Mouse (Mus musculus) olfactory bulb, adult 2 months (tissue): Measurements from ENCODE around the gene Ulk4. TPM values are rescaled to one million over a fixed set of nuclear protein-coding genes. Genes with fewer than 3 reads are reported as not detected.

Source experiments
- H3K27ac ChIP-seq: fragments of 200-500 bp; 2 replicates; pipeline ENCODE4 v1.5.1; 2012; ENCODE audit warnings: low read depth, low read length; ENCODE audit not compliant: insufficient read depth
- H3K4me1 ChIP-seq: fragments of 200-500 bp; 2 replicates; pipeline ENCODE4 v1.6.1; 2012; ENCODE audit warnings: low read length; ENCODE audit not compliant: control insufficient read depth, insufficient read depth
- H3K4me3 ChIP-seq: fragments of 200-500 bp; 2 replicates; pipeline ENCODE4 v1.5.1; 2012; ENCODE audit warnings: mild to moderate bottlenecking, low read depth, low read length, moderate library complexity; ENCODE audit not compliant: insufficient read depth
- CTCF ChIP-seq: fragments of 200-500 bp; IDR thresholded peaks from 2 replicates; pipeline ENCODE4 v1.5.1; 2012; ENCODE audit warnings: low read depth, mild to moderate bottlenecking, low read length, moderate library complexity; ENCODE audit not compliant: insufficient read depth
- POLR2A ChIP-seq: fragments of 200-500 bp; IDR thresholded peaks from 2 replicates; pipeline ENCODE4 v1.6.1; 2012; ENCODE audit warnings: mild to moderate bottlenecking, low read depth, low read length, moderate library complexity; ENCODE audit not compliant: insufficient read depth
- WGBS: fragments of 180-500 bp; shearing (Covaris S2); methylation state at CpG from one replicate; pipeline ENCODE4 v1.1.7; 2018; 5-methylcytosine and 5-hydroxymethylcytosine counted together
- polyA plus RNA-seq: library from polyadenylated mRNA; stranded (reverse); fragments of >200 nt; gene quantifications from 2 replicates; pipeline ENCODE4 v1.2.4, GENCODE M21; 2012; ENCODE audit warnings: low replicate concordance; ENCODE audit not compliant: missing spikeins, insufficient read depth, insufficient read length

Ulk4 gene
- polyA plus RNA-seq, 1 experiment = not detected

- no peak overlapping the region for H3K4me3 ChIP-seq
- WGBS = 80% methylated on average over 22 of the region's 22 CpGs
- no peak overlapping the region for H3K27ac ChIP-seq
- TF ChIP-seq CTCF (no peak), POLR2A (no peak)
- H3K4me1 ChIP-seq = peaks cover 43% of the 10 kb centered on the region
Observed at GRCm38 (mm10) chr9:121301041-121301920, 24.3 kb upstream of the Ulk4 start.

GRCm38 (mm10) chr9:121299976-121300570 lies 23.1 kb upstream of the Ulk4 start:
- TF ChIP-seq POLR2A = no peak
- no peak for TF ChIP-seq CTCF
- Histone ChIP-seq H3K4me3 (peak overlapping the region; percentile 6; the same call in 1 of the 2 replicates), H3K27ac (no peak overlapping the region), H3K4me1 (peaks cover 43% of the 10 kb centered on the region)
- 48% methylated on average over 19 of the region's 19 CpGs for WGBS

GRCm38 (mm10) chr9:121299223-121299755 lies 22.3 kb upstream of the Ulk4 start:
- no peak overlapping the region for H3K27ac ChIP-seq
- H3K4me1 ChIP-seq = peaks cover 43% of the 10 kb centered on the region
- TF ChIP-seq CTCF (no peak), POLR2A (no peak)
- peak overlapping the region; percentile 27; the same call in 1 of the 2 replicates for H3K4me3 ChIP-seq
- WGBS = 44% methylated on average over 9 of the region's 9 CpGs

- peaks cover 39% of the 10 kb centered on the region for H3K4me1 ChIP-seq
- no peak for TF ChIP-seq CTCF
- TF ChIP-seq POLR2A = no peak
- H3K27ac ChIP-seq = no peak overlapping the region
- peak overlapping the region; percentile 64 for H3K4me3 ChIP-seq
- 14% methylated on average over 15 of the region's 15 CpGs for WGBS
Observed at GRCm38 (mm10) chr9:121298411-121299091, 21.6 kb upstream of the Ulk4 start.

GRCm38 (mm10) chr9:121298065-121298398 lies 21.0 kb upstream of the Ulk4 start:
- under 1% methylated on average over 7 of the region's 7 CpGs for WGBS
- no peak for TF ChIP-seq CTCF
- TF ChIP-seq POLR2A = no peak
- H3K27ac ChIP-seq = peak overlapping the region; percentile 14
- H3K4me3 ChIP-seq = peak overlapping the region; percentile 64
- peaks cover 35% of the 10 kb centered on the region for H3K4me1 ChIP-seq

- H3K27ac ChIP-seq = peak within 1 kb of the TSS; percentile 14
Observed at GRCm38 (mm10) chr9:121297171-121298064, 20.4 kb upstream of the Ulk4 start, which contains the start of gene Trak1. Gene Trak1, plus strand, starts transcription at chr9:121297502.

GRCm38 (mm10) chr9:121295221-121295620 lies 18.2 kb upstream of the Ulk4 start:
- TF ChIP-seq POLR2A = no peak
- TF ChIP-seq CTCF = no peak
- Histone ChIP-seq H3K4me3 (no peak overlapping the region), H3K4me1 (peaks cover 21% of the 10 kb centered on the region), H3K27ac (no peak overlapping the region)
- WGBS = 82% methylated on average over 7 of the region's 7 CpGs

More at GRCm38 (mm10) chr9:121297171-121298064, 20.4 kb upstream of the Ulk4 start, which contains the start of gene Trak1:
- peaks cover 35% of the 10 kb centered on the region for H3K4me1 ChIP-seq
- TF ChIP-seq CTCF = no peak
- no peak; the same call in 1 of the 2 replicates for TF ChIP-seq POLR2A
- peak within 1 kb of the TSS; percentile 64 for H3K4me3 ChIP-seq
- under 1% methylated on average over 64 of the region's 116 CpGs for WGBS

- 87% methylated on average over 7 of the region's 7 CpGs for WGBS
- Histone ChIP-seq H3K4me3 (no peak overlapping the region), H3K4me1 (peaks cover 4% of the 10 kb centered on the region; the same call in 1 of the 2 replicates), H3K27ac (no peak overlapping the region)
- no peak for TF ChIP-seq CTCF
- TF ChIP-seq POLR2A = no peak
Observed at GRCm38 (mm10) chr9:121293187-121293586, 16.2 kb upstream of the Ulk4 start.
